Mouse (Mus musculus) adipocyte (in vitro differentiated cells): Measurements from ENCODE around the gene Rhbdl1.

Source experiments
- DNase-seq: peaks from one replicate; pipeline ENCODE4 v3.0.0-alpha.2; 2016; ENCODE audit warnings: low spot score

Rhbdl1 gene

DNA sequence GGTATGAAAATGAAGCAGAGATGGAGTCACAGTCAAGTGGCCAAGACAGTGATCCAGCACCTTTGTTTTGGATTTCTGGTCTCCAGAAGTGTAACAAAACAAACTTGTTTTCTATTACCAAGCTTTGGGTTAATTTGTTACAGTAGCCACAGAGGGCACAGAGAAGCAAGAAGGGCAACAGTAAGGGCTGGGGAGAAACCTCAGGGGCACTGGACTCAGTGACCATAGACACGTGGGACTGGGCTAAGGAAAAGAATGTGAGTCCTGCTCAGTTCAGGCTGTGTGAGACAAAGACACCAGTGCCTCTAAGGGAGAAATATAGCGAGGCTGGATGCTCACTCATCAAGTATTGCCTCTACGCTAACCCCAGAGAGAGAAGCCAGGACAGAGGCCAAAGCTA is 35.6 kb upstream of the Rhbdl1 start:
- DNase-seq = no peak

DNA sequence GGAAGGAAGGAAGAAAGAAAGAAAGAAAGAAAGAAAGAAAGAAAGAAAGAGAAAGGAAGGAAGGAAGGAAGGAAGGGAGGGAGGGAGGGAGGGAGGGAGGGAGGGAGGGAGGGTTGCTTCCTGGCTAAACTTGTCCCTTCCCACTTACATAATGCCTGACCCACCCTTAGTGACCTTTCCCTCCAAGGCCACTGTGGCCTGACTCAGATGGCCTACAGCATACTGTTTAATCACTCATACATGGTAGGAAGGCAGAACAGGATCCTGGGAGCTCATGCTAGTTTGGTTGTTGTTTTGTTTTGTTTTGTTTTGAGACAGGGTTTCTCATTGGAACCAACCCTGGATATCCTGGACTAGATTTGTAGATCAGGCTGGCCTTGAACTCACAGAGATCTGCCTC is 34.5 kb upstream of the Rhbdl1 start:
- DNase-seq = peak; percentile 59

DNA sequence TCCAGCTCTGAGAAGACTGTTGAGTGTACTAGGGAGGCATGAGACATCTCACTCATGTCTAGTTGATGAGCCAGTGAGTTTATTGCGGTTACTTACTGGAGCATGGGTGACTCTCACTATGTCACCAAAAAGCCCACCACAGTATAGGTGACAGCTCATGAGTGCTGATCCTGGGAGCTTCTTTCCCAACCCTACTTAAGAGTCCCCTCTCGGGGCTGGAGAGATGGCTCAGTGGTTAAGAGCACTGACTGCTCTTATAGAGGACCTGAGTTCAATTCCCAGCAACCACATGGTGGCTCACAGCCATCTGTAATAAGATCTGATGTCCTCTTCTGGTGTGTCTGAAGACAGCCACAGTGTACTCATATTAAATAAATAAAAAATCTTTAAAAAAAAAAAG is 32.9 kb upstream of the Rhbdl1 start:
- no peak for DNase-seq

DNA sequence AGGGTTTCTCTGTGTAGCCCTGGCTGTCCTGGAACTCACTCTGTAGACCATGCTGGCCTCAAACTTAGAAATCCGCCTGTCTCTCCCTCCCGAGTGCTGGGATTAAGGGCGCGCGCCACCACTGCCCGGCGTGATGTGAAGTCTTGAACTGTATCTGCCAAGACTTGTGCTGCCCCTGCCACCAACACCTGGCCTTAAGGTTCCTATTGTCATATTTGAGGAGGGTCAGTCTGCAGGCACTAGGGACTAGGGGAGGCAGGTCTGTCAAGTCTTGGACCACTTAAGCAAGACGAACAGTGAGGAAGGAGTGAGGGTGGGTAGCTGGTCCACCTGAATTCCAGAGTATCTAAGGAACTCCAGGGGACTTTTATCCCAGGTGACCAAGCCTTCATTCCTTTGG is 32.4 kb upstream of the Rhbdl1 start:
- DNase-seq = no peak

DNA sequence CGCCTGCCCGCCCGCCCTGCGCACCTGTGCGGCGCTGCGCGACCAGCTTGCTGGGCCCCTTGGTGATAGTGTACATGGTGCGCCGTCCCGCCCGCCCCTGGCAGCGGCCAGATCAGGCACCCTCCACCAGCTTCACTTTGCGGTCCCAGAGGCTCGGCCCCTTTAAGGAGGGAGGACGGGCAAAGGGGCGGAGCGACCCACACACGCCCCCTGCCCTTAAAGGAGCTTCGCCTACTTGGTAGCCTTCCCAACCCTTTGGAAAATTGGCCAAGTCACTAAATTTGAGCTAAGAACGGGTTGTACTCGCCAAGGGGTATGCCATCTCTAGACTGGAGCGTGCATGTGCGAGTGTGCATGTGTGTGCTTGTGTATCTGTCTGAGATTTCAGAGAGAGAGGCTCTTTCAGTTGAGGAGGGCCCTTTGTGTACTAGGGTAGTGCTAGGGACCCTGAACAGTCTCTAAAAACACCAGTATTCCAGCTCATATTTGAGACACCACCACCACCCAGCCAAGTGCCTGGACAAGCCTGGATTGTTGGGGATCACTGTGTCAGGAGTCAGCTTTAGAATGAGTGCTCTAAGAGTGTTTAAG is 31.6 kb upstream of the Rhbdl1 start, which contains the start of gene Mcrip2:
TSS of gene Mcrip2 (minus strand) at position 164 of the 591 bp plus-strand sequence.
- DNase-seq = peak; percentile 98

DNA sequence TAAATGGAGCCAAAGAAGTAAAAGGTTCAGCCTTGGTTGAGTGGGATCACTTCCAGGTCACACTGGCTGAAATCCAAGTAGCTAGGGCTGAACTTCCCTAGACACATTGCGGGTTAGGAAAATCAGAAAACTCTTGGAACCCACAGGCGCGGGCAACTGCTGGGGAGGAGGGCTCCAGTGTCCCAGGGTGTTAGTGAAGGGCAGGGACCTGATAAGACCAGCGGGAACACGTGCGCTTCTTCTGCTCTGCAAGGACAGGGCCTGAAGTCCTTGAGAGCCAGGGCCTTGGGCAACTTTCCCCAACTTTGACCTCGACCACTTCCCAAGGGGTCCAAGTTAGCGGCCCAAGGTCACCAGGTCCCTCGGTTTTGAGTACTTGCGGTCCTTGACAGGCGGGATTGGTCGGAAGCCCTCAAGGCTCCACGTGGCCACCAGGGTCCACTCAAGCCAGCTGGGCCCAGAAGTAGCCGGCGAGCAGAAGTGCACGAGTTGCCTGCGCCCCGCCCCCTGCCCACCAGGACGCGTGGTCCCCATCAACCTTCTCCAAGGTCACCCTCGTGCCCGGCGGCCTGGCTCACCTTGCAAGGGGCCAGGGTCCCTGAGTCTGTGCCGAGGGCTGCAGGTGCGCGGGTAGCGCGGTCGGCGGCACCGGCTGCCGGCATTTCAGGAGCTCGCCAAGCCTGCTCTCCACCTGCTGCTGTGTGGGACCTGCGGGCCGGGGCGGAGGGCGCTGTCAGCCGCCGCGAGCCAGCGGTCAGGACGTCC is 30.9 kb upstream of the Rhbdl1 start:
- peak; percentile 95 for DNase-seq

DNA sequence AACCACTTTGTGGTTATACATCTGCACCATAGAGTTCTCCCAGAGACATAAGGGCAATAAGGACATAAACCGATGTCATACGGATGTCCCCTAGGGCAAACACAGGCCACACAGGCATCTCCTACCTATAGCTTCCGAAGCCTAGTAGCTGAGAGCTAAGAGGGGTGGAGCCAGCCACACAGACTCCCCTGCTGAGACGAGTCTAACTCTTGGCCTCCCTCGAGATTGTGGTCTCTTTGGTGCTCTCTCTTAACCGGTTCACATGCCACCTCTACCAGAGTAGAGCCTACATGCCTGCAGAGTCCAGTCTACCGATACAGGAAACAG is 30.4 kb upstream of the Rhbdl1 start:
- DNase-seq = no peak

DNA sequence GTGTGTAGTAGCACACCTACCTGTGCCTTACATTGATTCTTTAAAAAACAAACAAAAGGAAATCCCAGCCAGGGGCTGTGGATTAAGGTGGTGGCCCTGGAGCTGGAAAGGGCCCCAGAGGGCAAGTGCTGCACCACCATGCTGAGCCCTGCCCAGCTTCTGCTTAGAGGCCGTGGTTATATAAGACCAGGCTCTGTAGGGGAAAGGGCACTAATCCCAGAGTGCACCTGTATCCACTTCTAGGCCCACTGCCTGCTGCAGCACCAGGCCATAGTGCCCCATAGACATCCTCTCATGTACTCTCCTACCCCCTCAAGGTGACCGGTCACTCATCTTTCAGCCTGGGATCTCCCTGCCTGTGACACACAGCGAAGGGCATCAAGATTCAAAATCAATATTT is 29.1 kb upstream of the Rhbdl1 start:
- DNase-seq = peak; percentile 48

DNA sequence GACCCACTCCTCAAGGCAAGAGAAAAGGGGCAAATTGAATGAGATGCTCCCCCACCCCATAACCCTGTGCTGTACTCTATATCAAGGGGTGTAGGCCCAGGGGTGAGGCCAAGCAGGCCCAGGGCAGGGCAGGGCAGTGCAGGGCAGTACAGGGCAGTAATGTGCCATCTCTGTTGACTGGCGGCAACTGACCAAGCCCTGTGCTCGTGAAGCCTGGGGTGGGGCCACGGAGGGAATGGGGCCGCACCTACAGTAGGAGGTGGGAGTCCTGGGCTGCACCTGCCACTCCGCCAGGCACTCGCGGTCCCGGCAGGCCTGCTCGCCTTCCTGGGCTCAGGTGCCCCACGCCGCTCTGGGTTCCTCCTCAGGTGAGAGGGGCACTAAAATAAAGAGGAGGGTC is 28.2 kb upstream of the Rhbdl1 start:
- no peak for DNase-seq

DNA sequence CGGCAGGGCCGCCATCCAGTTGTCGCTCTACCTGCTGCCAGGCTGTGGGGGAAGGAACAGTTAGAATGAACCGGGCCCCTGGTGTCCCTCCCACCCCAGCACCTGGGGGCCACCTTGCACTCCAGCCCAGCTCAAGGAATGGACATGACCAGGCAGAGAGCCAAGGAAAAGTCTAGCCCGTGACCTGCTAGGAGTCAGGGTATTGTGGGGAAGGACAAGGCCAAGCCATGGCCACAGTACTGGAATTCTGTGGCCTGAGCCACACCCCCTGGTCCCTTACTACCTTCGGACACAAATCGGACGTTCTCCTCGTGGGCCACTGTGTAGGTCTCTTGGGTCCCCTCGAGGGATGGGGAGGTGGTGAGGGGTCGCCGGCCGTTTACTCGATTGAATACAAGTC is 27.2 kb upstream of the Rhbdl1 start:
- no peak for DNase-seq

DNA sequence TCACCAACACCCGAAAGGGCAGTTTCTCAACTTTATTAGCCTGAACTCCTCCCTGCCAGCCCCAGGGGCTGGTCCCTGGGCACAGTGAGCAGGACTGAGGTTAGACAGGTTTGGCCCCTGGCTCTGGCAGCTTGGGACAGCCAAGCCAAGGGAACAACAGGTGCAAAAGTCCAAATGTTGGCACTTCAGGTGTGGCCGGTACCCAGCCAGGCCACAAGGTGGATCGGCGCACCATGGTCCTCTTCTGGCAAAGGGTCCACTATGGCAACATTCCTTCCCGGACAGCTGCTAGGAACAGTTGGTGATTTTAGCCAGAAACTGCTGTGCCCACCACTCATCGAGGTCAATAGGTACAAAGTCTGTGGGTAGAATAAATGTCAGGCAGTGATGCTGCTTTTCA is 26.6 kb upstream of the Rhbdl1 start:
- no peak for DNase-seq

DNA sequence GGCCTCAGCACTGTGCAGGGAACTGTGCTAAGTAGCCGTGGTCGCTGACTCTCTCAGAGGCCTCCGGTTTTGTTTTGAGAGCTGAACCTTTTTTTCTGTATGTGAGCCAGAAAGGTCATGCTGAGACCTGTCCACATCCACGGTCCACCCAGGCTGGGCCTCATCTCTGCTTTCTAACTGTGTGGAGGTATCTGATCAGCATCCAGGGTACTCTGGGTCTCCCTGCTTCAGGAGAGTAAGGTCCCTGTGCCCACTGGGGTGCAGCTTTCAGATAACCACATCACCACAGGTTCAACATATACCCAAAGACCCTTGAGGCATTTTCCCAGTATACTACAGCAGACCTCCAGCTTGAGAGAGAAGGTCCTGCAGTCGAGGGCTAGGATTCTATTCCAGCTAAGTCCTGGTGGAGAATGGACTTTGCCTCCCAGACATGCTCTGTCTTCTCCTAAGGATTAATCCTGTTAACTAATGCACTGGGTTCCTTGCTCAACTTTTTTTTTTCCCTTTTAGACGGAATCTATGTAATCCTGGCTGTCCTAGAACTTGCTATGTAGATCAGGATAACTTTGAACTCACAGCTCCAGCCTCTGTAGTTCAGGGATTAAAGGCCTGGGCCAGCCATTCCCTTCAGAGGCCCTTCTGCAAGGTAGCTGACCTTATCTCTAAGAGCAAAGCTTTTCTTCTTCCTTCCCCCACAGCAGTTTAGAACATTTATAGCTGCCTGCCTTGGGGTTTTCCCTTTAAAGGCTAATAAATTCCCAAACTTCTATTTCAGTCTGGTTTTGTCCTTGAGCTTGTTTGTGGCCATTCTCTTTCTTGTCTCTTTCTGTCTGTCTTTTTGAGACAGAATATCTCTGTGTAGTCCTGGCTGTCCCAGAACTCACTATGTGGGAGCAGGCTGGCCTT is 24.9 kb upstream of the Rhbdl1 start:
- no peak for DNase-seq

DNA sequence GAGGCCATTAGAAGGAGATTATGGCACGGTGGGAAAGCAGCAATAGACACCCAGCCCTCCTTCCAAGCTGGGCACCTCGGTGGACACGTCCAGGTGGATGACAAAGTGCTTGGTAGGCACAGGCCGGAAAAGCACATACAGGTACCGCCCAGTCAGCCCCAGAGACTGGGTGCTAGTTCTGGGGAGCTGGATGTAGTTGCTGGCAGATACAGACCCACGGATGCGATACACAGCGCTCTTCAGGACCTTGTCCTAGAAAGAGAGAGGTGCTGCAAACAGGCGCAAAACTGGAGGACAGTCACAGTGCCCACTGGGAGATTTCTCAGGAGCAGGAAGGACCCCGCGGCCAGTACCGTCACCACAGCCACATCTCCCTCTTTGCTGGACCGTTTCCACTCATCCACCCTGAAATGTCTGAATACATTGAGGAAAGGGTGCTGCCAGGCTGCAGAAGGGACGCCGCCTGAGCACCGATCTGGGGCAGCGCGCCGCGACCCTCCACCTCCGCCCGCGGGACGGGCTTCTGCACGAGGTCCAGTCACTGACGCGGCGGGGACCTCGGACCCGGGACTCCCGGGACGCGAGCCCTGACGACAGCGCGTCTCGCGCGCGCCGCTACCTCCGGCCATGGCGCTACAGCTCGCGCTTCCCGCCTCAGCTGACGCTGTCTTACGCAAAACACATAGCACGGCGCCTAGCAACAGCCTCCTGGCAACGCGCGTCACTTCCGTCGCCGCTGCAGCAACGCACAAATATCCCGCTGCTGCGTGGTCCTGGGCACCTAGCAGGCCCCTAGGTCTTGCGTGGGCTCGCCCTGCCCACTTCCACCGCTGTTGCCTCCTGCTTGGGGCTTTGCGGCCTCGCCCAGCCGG is 24.0 kb upstream of the Rhbdl1 start, which contains the start of gene Wdr90:
TSS of gene Wdr90 (minus strand) at position 670 of the 872 bp plus-strand sequence.
- peak; percentile 87 for DNase-seq

DNA sequence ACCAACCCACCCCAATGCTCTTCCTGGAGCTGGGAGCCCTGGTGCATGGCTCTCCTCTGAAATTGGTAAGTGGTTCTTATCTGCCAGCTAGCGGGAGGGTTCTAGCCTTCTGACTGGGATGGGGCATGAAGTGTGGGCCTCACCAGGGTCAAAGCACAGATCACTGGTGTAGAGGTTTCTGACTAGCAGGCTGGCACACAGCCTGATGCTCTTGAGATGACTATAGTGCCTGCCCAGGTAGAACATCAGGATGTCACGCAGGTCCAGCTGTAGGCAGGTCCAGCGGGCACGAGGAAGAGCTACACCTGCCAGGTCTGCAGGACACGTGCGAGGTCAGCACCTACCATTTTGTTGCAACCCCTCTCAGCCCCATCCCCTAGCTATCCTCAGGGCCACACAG is 23.1 kb upstream of the Rhbdl1 start:
- DNase-seq = no peak

DNA sequence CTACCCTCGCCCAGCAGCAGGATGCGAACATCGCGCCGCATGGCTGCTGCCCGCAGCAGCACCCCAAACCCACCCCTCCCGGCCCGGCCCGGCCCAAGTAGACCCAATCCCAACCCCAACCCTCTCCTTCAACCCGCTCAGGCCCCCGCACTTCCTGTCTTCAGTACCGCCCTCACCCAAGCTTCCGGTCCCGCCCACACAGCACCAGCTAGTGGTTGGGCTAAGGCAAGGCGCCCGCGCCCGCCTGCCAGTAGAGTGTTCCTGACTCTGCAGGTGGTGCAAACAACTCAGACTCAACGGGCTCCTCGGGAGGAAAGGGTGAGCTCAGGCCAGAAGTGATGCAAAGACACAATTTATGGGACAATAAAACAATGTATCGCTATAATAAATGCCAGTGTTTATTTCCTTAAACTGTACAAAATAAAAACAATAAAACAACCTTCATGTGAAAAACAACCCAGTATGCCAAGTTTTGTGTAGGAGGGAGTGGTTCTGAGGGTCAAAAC is 7.4 kb upstream of the Rhbdl1 start, which contains the start of gene Rhot2:
TSS of gene Rhot2 (minus strand) at position 456 of the 506 bp plus-strand sequence.
- DNase-seq = peak; percentile 98

DNA sequence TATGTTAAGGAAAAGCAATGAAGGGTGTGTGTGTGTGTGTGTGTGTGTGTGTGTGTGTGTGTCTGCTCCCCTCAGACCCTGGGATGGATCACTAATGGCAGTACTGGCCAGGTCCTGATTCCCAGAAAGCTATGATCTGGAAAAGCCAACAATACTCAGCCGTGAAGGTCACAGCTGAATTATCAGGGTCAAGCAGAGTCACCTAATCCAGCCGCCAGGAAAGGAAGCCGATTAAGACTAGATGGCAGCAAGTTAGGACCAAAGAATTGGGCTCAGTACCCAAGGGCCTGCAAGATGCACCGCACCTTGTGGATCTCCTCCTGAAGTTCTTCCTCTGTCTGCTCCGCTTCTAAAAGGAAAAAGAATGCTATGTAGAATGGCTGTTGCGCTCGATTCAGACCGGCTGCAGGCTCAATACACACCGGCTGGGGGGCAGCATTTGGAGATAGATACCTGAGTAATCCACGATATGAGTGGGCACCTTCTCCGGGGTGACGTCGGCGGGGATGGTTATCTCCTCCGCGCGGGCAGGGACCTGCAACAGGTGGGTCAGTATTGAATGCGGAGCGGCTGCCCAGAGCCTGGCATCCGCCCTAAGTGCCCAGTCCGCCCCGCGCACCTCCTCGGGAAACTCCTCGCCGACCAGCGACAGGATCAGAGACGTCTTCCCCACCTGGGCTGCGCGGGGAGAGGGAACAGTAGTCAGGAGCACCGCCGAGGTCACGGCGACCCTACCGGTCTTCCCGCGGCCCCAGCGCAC is 6.7 kb upstream of the Rhbdl1 start:
- DNase-seq = no peak

DNA sequence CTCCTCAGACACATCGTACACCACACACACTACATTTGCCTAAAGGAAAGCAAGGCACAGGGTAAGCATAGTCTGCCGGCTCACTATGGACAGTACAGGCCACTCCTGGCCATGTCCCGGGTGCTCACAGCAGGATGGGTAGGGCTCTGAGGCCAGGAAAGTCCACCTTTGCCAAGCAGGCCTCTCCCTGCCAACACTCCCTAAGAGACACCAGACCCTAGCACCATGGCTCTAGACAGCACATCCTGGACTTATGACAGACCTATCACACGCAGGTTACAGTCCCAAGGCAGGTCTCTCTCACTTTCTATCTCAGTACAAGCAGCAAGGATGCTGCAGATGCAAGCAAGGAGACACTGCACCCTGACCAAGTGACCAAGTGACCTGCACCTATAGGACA is 6.0 kb upstream of the Rhbdl1 start:
- no peak for DNase-seq

DNA sequence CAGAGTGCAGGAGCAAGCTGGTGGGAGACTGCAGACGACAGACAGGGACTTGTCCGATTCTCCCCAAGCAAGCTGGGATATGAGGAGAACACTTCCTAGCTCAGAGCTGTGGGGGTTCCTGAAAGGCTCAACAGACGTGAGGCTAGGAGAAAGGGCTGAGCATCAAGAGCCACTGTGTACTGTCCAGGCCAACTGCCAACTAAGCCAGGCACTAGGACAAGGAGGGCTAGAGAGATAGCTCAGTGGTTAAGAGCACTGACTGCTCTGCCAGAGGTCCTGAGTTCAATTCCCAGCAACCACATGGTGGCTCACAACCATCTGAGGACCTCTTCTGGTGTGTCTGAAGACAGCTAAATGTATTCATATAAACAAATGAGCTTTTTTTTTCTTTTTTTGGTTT is 5.4 kb upstream of the Rhbdl1 start:
- peak; percentile 63 for DNase-seq

DNA sequence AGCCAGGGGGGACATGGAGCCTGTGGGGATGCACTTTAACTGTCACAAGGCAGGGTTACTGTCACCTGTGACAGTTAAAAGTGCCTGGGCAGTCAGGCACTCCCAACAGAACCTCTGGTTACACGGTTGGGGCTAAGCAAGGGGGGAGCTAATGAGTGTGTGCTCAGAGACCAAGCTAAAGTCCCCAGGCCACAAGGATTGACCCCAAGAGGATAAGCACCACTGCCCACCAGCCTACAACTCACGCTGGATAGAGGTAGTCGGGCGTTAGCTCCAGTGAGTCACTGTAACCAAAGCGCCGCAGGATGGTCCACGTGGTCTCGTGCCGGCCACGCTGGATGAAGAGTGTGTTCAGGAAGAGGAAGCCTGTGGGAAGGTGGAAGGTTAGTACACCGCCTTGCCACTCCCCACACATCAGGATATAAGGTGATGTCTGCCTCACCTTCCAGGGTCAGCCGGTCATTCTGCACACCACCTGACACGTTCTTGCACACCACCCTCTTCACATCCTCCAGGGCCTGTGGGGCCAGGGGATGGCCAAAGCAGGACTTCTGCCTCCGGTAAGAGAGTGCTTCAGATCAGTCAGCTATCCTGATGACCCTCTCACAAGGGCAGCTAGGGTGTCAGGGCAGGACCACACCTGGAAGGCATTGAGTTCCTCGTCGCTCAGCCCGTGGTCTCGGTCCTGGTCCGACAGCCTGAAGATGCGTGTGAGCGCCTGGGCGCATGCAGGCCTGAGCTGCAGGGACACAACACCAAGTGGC is 4.2 kb upstream of the Rhbdl1 start, which contains the start of gene Gm20683:
TSS of gene Gm20683 (minus strand) at position 647 of the 764 bp plus-strand sequence.
- DNase-seq = no peak

DNA sequence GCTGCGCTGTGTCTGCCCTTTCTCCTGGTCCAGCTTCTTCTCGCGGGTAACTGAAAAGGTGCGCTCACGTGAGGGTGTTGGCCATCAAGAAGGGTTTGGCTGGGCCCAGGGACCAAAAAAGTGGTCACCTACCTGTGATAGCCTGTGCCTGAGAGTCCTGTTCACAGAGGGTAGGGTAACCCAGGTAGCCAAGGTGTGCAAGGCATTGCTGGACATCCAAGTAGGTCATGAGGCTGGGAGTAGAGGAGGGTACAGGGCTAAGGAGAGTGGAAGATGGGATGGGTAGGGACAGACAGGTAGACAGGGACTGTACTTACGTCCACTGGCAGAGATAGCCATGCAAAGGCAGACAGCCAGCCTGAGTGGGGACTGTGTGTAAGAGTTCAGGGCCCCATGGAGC is 3.4 kb upstream of the Rhbdl1 start:
- no peak for DNase-seq
